Mouse (Mus musculus) liver, embryonic 11.5 days (tissue): ENCODE results near the gene Grwd1. TPM values are rescaled to one million over a fixed set of nuclear protein-coding genes. Genes with fewer than 3 reads are reported as not detected.
A peak's percentile ranks its signal among the peaks of the same experiment; 100 is the strongest.

Experiments
- ATAC-seq: fragments of 200-750 bp; cut with Nextera tagmentation; replicated peaks from 2 replicates; pipeline ENCODE4 v1.8.0; 2017; ENCODE audit warnings: moderate number of reproducible peaks, mild to moderate bottlenecking, moderate TSS enrichment, moderate library complexity; ENCODE audit not compliant: low FRiP score
- DNase-seq: peaks from one replicate; pipeline ENCODE4 v3.0.0-alpha.2; 2017; ENCODE audit warnings: low spot score
- H3K27ac ChIP-seq: fragments of 300-500 bp; sonication (generic); 2 replicates; pipeline ENCODE4 v1.5.1; 2014; ENCODE audit warnings: mild to moderate bottlenecking, low read depth, low read length, control low read depth
- H3K27me3 ChIP-seq: fragments of 300-500 bp; sonication (generic); replicated peaks from 2 replicates; pipeline ENCODE4 v1.6.1; 2014; ENCODE audit warnings: low read length, mixed read lengths; ENCODE audit not compliant: control insufficient read depth, insufficient read depth
- H3K36me3 ChIP-seq: fragments of 300-500 bp; sonication (generic); 2 replicates; pipeline ENCODE4 v1.6.1; 2014; ENCODE audit warnings: mild to moderate bottlenecking, low read length, moderate library complexity, mixed read lengths; ENCODE audit not compliant: control insufficient read depth, insufficient read depth
- H3K4me1 ChIP-seq: fragments of 300-500 bp; sonication (generic); replicated peaks from 2 replicates; pipeline ENCODE4 v1.6.1; 2014; ENCODE audit warnings: low read length, mixed read lengths; ENCODE audit not compliant: control insufficient read depth, insufficient read depth
- H3K4me2 ChIP-seq: fragments of 300-500 bp; sonication (generic); 2 replicates; pipeline ENCODE4 v1.6.1; 2014; ENCODE audit warnings: mild to moderate bottlenecking, control low read depth, moderate library complexity
- H3K4me3 ChIP-seq: fragments of 300-500 bp; sonication (generic); 2 replicates; pipeline ENCODE4 v1.5.1; 2014; ENCODE audit warnings: low read depth, low read length, control low read depth
- H3K9ac ChIP-seq: fragments of 300-500 bp; sonication (generic); 2 replicates; pipeline ENCODE4 v1.6.1; 2014; ENCODE audit warnings: low read depth, low read length, control low read depth
- H3K9me3 ChIP-seq: fragments of 300-500 bp; sonication (generic); 2 replicates; pipeline ENCODE4 v1.6.1; 2016; ENCODE audit warnings: low read length, inconsistent platforms, mixed read lengths; ENCODE audit not compliant: control insufficient read depth
- WGBS: fragments of 180-500 bp; shearing (Covaris S2); extraction: QIAGEN DNeasy Blood & Tissue Kit; methylation state at CpG from one replicate; pipeline ENCODE4 v1.1.7; 2014; 5-methylcytosine and 5-hydroxymethylcytosine counted together
- polyA plus RNA-seq: library from polyadenylated mRNA; unstranded; fragments of >200 nt; fragmentation: Nextera tagmentation; extraction: Ambion mirVana; gene quantifications from 2 replicates; pipeline ENCODE4 v1.2.1, GENCODE M21; 2014

Grwd1 gene
- polyA plus RNA-seq, 1 experiment from 2014 or later: 101 TPM

DNA sequence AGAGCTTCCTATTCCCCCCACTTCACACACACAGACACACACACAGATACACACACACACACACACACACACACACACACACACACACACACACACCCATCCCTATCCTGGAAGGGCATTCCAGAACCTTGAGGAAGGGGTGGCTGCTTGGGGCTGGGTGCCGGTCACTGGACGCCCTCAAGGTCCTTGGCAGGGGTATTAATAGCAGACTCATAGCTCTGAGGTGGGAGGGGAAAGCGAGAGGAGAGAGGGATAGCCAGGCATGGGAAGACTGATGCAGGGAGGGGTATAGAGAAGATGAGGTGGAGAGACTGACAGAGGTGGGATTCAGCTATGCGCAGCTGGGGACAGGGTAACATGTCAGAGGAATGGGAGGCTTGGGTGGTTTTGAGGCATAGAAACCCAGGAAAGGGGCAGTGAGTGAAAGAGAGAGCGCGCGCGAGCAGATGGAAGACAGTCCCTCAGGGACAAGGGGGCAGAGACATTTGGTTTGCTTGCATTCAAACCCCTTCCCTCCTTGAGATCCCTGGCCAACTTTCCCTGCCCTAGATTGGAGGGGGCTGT is 38.4 kb upstream of the Grwd1 start:
- H3K4me2 ChIP-seq: no peak overlapping the region
- peaks cover 59% of the 10 kb centered on the region for H3K27me3 ChIP-seq
- WGBS: 17% methylated on average over 8 of the region's 8 CpGs
- DNase-seq: no peak
- H3K4me3 ChIP-seq: no peak overlapping the region
- H3K36me3 ChIP-seq: no peaks in the 10 kb centered on the region
- no peak overlapping the region for H3K9ac ChIP-seq
- peaks cover 15% of the 10 kb centered on the region for H3K4me1 ChIP-seq
- H3K27ac ChIP-seq: no peak overlapping the region
- no peaks in the 10 kb centered on the region for H3K9me3 ChIP-seq
- ATAC-seq: no peak

DNA sequence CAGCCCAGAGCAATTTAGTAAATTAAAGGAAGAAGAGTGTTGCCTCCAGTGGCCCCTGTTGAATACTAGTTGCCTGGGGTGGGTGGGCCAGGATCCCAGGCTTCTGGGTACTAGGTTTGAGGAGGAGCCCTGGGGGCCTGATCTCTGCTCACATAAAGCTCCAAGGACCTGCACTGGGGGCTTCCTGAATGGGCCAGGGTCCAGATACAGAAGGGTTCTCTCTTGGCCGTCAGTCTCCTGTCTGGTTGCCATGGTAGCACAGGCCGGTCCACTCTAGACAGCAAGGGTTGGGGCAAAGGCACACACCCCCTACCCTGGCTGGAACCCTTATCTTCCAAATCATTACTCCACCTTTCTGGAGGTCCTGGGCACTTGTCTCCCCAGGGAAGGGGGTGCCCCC is 37.1 kb upstream of the Grwd1 start:
- peaks cover 59% of the 10 kb centered on the region for H3K27me3 ChIP-seq
- H3K36me3 ChIP-seq: no peaks in the 10 kb centered on the region
- ATAC-seq: no peak
- no peak overlapping the region for H3K4me3 ChIP-seq
- no peak overlapping the region for H3K27ac ChIP-seq
- H3K4me2 ChIP-seq: no peak overlapping the region; the same call in 1 of the 2 replicates
- no peak for DNase-seq
- WGBS: 36% methylated on average over 2 of the region's 2 CpGs
- H3K4me1 ChIP-seq: peaks cover 11% of the 10 kb centered on the region
- H3K9ac ChIP-seq: no peak overlapping the region
- no peaks in the 10 kb centered on the region for H3K9me3 ChIP-seq

DNA sequence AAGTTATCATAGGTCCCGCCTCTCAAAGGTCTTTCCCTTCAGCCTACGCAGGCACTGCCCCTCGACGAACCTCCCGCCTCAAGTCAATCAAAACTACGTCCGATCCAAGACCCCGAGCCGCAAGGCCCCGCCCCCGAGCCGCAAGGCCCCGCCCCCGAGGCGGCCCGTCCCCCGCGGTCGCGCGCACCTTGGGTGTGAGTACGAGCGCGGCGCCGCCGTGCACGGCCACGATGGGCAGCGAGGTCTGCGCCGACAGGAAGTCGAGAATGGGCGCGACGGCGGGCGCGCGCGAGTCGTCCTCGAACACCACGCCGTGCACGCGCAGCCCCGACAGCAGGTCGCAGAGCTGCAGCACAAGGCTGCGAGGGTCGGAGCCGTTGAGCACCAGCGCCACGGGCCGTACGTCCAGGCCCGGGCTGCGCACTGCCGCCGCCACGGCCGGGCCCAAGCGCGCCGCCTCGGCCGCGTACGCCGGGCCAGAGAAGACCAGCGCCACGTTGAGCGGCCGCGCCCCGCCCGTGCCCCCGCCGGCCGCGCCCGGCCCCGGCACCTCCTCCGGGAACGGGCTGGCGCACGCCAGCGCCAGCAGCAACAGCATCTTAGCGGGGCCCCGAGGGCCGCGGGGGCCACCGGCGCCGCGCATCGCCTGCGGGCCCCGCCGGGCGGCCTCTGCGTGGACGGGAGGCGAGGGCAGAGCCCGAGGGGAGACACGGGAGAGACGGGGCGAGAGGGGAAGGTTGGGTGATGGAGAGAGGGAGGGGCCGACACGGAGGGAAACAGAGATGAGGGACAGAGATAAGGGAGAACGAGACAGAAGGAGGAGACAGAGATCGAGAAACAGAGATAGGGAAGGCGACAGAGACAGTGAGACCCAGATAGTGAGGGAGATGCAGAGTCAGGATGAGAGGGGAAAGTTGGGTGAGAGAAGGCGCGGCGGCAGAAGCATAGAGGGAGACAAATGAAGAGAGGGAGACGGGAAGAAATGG is 35.5 kb upstream of the Grwd1 start:
- peak overlapping the region; percentile 76 for H3K4me3 ChIP-seq
- under 1% methylated on average over 115 of the region's 117 CpGs for WGBS
- H3K36me3 ChIP-seq: no peaks in the 10 kb centered on the region
- H3K27ac ChIP-seq: peak overlapping the region; percentile 32; the same call in 1 of the 2 replicates
- H3K27me3 ChIP-seq: peaks cover 57% of the 10 kb centered on the region
- ATAC-seq: peak; percentile 73
- peak overlapping the region; percentile 78 for H3K9ac ChIP-seq
- no peaks in the 10 kb centered on the region for H3K9me3 ChIP-seq
- DNase-seq: peak; percentile 93
- H3K4me2 ChIP-seq: peak overlapping the region; percentile 96
- H3K4me1 ChIP-seq: peaks cover 11% of the 10 kb centered on the region

DNA sequence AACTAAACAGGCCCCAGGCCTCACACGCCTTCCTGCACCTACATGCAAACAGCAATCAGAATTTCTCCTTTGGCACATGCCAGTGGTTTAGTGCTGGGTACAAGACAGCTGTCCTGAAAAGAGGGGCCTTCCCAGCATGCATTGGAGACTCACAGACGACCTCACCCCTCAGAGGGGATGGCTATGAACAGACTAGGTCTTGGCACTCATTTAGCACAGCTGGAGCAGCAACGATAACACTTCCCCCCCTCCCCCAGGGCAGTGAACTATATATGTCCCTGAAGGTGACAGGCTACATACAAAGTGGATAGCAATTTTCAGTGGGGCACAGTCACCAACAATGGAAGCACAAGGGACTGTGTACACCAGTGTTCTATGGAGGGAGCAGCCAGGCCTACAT is 33.7 kb upstream of the Grwd1 start:
- Histone ChIP-seq H3K4me2 (no peak overlapping the region), H3K27ac (no peak overlapping the region), H3K36me3 (no peaks in the 10 kb centered on the region), H3K27me3 (peaks cover 50% of the 10 kb centered on the region), H3K9ac (no peak overlapping the region), H3K4me3 (no peak overlapping the region), H3K9me3 (no peaks in the 10 kb centered on the region), H3K4me1 (peaks cover 6% of the 10 kb centered on the region)
- no peak for DNase-seq
- WGBS: 66% methylated on average over 3 of the region's 3 CpGs
- ATAC-seq: no peak

DNA sequence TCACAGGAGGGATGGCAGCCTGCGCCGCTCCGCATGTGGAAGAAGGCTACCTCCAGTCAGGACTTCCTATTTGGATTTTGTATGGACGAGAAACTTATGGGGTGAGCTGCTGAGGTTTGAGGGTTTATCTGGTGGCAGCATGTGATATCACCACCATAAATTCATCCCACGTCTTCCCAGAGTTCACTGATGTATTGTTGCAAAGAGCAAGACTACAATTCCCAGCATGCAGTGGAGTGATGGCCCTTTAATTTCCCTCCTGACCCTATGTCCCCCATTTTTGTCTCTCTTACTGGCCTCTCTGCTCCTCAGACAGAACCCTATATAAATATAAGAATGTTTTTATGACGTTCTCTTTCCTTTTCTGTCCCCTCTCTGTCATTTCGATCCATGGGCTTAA is 32.1 kb upstream of the Grwd1 start:
- Histone ChIP-seq H3K9me3 (no peaks in the 10 kb centered on the region), H3K4me2 (no peak overlapping the region), H3K27me3 (peaks cover 46% of the 10 kb centered on the region), H3K4me1 (peaks cover 3% of the 10 kb centered on the region; the same call in 1 of the 2 replicates), H3K27ac (no peak overlapping the region), H3K9ac (no peak overlapping the region), H3K4me3 (no peak overlapping the region), H3K36me3 (no peaks in the 10 kb centered on the region)
- 79% methylated on average over 7 of the region's 7 CpGs for WGBS
- ATAC-seq (no peak), DNase-seq (no peak)

DNA sequence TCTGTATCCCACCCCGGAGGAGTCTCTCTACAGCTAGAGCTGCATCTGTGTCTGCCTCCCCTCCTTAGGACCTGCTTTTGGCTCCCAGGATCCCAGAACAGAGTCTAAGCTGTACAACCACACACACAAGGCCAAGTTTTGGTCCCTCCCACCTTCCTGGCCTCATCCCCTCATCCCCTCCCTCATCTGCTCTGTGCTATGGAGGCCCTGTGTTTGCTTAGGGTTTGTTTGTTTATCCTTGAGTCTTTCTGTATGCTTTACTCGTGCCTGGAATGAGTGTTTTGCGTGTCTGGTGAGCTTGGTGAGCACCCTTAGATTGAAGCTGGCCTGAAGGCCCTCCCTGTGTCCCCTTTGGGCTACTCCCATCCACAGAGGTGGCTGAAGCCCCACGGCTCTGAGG is 28.3 kb upstream of the Grwd1 start:
- Histone ChIP-seq H3K36me3 (no peaks in the 10 kb centered on the region), H3K4me1 (0 out of 2 replicates have a peak, but pooled peaks cover 2% of the 10 kb centered on the region), H3K9ac (no peak overlapping the region), H3K27ac (no peak overlapping the region), H3K4me2 (no peak overlapping the region), H3K27me3 (peaks cover 56% of the 10 kb centered on the region), H3K4me3 (no peak overlapping the region), H3K9me3 (no peaks in the 10 kb centered on the region)
- WGBS: 46% methylated on average over 4 of the region's 4 CpGs
- ATAC-seq (no peak), DNase-seq (no peak)

DNA sequence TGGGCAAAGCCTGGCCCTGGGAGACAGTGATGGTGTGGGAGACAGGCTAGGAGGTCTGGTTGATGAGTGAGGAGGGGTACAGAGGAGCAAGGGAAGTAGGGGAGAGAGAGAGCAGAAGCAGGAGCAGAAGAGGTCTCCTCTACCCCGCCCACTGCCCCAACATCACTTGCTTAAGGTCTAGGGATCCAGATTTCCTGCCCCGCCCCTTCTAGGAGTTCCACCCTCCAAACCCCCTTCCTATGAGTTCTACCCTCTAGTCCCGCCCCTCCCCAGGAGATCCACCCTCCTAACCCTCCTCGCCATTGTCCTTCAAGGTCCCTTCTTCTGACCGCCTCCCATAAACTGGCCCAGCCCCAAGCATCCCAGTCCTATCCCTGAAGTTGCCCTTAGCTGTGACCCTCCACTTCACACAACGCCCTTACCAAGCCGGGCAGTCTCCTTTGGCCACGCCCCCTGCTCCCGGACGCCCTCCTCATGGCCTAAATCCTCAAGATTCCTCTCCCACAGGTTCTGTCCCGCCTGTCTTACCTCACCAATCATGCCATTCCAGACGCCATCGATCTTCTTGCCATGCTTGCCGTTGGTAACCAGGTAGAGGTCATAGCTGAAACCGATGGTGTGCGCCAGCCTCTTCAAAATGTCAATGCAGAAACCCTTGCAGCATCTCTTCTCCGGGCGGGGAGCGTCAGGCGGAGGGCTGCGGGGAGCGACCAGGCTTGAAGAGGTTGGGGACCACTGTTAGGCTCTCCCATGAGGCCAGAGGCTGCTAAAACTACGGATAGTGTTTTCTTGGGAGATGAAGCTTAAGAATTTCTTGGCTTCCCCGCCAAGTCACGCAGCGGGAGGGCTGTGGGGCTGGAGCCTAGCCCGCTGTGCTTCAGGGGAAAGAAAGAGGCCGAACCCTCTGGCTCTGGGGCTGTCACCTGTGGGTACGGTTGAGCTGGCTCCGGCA is 26.5 kb upstream of the Grwd1 start:
- H3K9me3 ChIP-seq: no peaks in the 10 kb centered on the region
- 4% methylated on average over 30 of the region's 30 CpGs for WGBS
- 0 out of 2 replicates have a peak, but pooled peaks cover 2% of the 10 kb centered on the region for H3K4me1 ChIP-seq
- peak overlapping the region; percentile 58 for H3K4me2 ChIP-seq
- peak overlapping the region; percentile 28 for H3K4me3 ChIP-seq
- H3K27me3 ChIP-seq: peaks cover 50% of the 10 kb centered on the region
- no peak for ATAC-seq
- no peak for DNase-seq
- no peak overlapping the region for H3K9ac ChIP-seq
- no peak overlapping the region for H3K27ac ChIP-seq
- no peaks in the 10 kb centered on the region for H3K36me3 ChIP-seq

DNA sequence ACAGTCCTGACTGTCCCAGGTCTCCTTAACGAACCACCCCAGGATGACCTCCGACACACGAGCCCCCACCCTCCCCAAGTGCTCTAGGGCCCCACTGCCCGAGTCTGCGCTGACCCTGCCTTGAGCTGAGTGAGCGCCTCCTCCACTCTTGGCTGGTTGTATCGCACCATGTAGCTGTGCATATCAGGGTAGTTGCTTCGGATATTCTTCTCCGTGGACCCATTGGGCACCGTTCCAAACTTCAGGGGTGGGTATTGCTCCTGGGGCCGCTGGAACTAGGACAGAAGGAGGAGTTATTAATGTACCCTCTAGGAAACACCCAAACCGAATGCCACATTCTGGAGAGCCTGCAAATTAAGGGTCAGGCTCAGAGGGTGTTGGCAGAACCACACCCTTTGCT is 22.3 kb upstream of the Grwd1 start:
- Histone ChIP-seq H3K9me3 (no peaks in the 10 kb centered on the region), H3K9ac (no peak overlapping the region), H3K4me2 (no peak overlapping the region), H3K4me1 (0 out of 2 replicates have a peak, but pooled peaks cover 2% of the 10 kb centered on the region), H3K36me3 (no peaks in the 10 kb centered on the region), H3K27me3 (peaks cover 34% of the 10 kb centered on the region), H3K4me3 (no peak overlapping the region), H3K27ac (no peak overlapping the region)
- DNase-seq (no peak), ATAC-seq (no peak)
- 79% methylated on average over 12 of the region's 12 CpGs for WGBS
